Mouse (Mus musculus) bone marrow, adult 2 months (tissue): ENCODE data around the gene Arhgap29.

Source experiments
- CTCF ChIP-seq: fragments of 200-500 bp; IDR thresholded peaks from 2 replicates; pipeline ENCODE4 v1.5.1; 2011; ENCODE audit warnings: low read length, control low read depth; ENCODE audit not compliant: control insufficient read depth, insufficient read depth
- POLR2A ChIP-seq: fragments of 200-500 bp; IDR thresholded peaks from 2 replicates; pipeline ENCODE4 v1.6.1; 2011; ENCODE audit warnings: low read depth, mild to moderate bottlenecking, control low read depth, low read length, borderline replicate concordance; ENCODE audit not compliant: control insufficient read depth

GRCm38 (mm10) chr3:121909155-121909554 lies 43.2 kb upstream of the Arhgap29 start:
- TF ChIP-seq POLR2A (no peak), CTCF (no peak)
